Mouse (Mus musculus): ENCODE data around the gene Gpr183.

DNA sequence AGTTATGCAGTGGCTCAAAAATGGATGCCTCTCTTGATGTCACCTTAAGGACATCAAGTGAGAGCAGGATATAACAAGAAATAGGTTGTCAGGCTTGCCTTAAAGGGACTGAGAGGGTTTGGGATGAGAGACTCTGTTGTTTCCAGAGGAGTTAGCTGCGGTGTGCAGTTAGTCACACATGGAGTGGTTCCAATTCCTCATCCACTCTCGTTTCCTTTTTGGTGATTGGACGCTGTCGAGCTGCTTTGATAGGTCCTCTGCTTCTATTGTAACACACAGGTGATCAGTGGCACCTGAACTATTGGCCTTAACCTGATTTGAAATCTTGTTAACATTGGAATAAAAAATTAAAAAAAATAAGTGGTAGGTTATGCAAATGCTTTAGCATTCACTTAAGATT lies 42.3 kb downstream of the Gpr183 start:
- no peak for TF ChIP-seq CTCF (IDR thresholded peaks at IDR 0.05; ENCODE audit: control insufficient read depth, insufficient read depth, insufficient read length)
- no peak for TF ChIP-seq MYOG (IDR thresholded peaks at IDR 0.05; ENCODE audit: control insufficient read depth, extremely low read depth, insufficient read length)
- no peak for TF ChIP-seq USF1 (IDR thresholded peaks at IDR 0.05; ENCODE audit: low read depth)
- TF ChIP-seq CEBPB (IDR thresholded peaks at IDR 0.05; ENCODE audit: low read depth) = no peak

Data from C2C12 (cell line).